Mouse (Mus musculus) heart, embryonic 14.5 days (tissue): ENCODE measurements around the gene Ttc7b. TPM values are rescaled to one million over a fixed set of nuclear protein-coding genes. Genes with fewer than 3 reads are reported as not detected.

Experiments used
- ATAC-seq: fragments of 200-750 bp; cut with Nextera tagmentation; 2 replicates; pipeline ENCODE4 v1.8.0; 2017; ENCODE audit warnings: low read depth, moderate TSS enrichment; ENCODE audit not compliant: insufficient number of reproducible peaks, insufficient read depth, low FRiP score
- H3K27ac ChIP-seq, 2 experiments: fragments of 200-500 bp in 1 of 2; fragments of 300-500 bp in 1 of 2; sonication (generic) in 1 of 2; replicated peaks in 1 of 2; 2 replicates each; pipeline ENCODE4 v1.5.1; 2012 to 2014; ENCODE audit warnings: low read depth in 2 of 2, low read length in 2 of 2, control low read depth in 1 of 2, mild to moderate bottlenecking in 1 of 2, mixed read lengths in 1 of 2; ENCODE audit not compliant: control insufficient read depth in 1 of 2, insufficient read depth in 1 of 2
- H3K27me3 ChIP-seq: fragments of 300-500 bp; sonication (generic); 2 replicates; pipeline ENCODE4 v1.6.1; 2014; ENCODE audit warnings: mild to moderate bottlenecking, low read length, control low read depth; ENCODE audit not compliant: control insufficient read depth, insufficient read depth
- H3K36me3 ChIP-seq: fragments of 300-500 bp; sonication (generic); 2 replicates; pipeline ENCODE4 v1.6.1; 2014; ENCODE audit warnings: mild to moderate bottlenecking, control low read depth, low read length, mixed read lengths; ENCODE audit not compliant: control insufficient read depth, insufficient read depth
- H3K4me1 ChIP-seq, 2 experiments: fragments of 200-500 bp in 1 of 2; fragments of 300-500 bp in 1 of 2; sonication (generic) in 1 of 2; 2 replicates each; pipeline ENCODE4 v1.6.1; 2012 to 2014; ENCODE audit warnings: low read length in 2 of 2, control low read depth in 1 of 2, mixed read lengths in 1 of 2; ENCODE audit not compliant: control insufficient read depth in 2 of 2, insufficient read depth in 2 of 2
- H3K4me2 ChIP-seq: fragments of 300-500 bp; sonication (generic); 2 replicates; pipeline ENCODE4 v1.6.1; 2014; ENCODE audit warnings: mild to moderate bottlenecking, low read length
- H3K4me3 ChIP-seq, 2 experiments: fragments of 200-500 bp in 1 of 2; fragments of 300-500 bp in 1 of 2; sonication (generic) in 1 of 2; 2 replicates each; pipeline ENCODE4 v1.5.1; 2012 to 2014; ENCODE audit warnings: low read length in 2 of 2, mild to moderate bottlenecking in 2 of 2, control low read depth in 1 of 2, low read depth in 1 of 2, moderate library complexity in 1 of 2; ENCODE audit not compliant: control insufficient read depth in 1 of 2, insufficient read depth in 1 of 2
- H3K9ac ChIP-seq: fragments of 300-500 bp; sonication (generic); 2 replicates; pipeline ENCODE4 v1.6.1; 2014; ENCODE audit warnings: mild to moderate bottlenecking, low read length
- H3K9me3 ChIP-seq: fragments of 300-500 bp; sonication (generic); 2 replicates; pipeline ENCODE4 v1.6.1; 2016; ENCODE audit warnings: low read length, control low read depth; ENCODE audit not compliant: control insufficient read depth
- WGBS: fragments of 180-500 bp; shearing (Covaris S2); extraction: QIAGEN DNeasy Blood & Tissue Kit; methylation state at CpG from one replicate; pipeline ENCODE4 v1.1.7; 2014; 5-methylcytosine and 5-hydroxymethylcytosine counted together
- polyA plus RNA-seq: library from polyadenylated mRNA; unstranded; fragments of >200 nt; fragmentation: Nextera tagmentation; extraction: Ambion mirVana; gene quantifications from 2 replicates; pipeline ENCODE4 v1.2.1, GENCODE M21; 2014

Gene Ttc7b
- polyA plus RNA-seq, 1 experiment from 2014 or later: 16.5 TPM

GRCm38 (mm10) chr12:100297961-100298360 is 222.7 kb downstream of the Ttc7b start:
- Histone ChIP-seq H3K36me3 (peaks cover 13% of the 10 kb centered on the region; the same call in 1 of the 2 replicates), H3K4me1 (peaks cover 16 to 17% of the 10 kb centered on the region in 2 experiments), H3K27ac (no peak overlapping the region), H3K9ac (no peak overlapping the region), H3K4me3 (no peak overlapping the region), H3K4me2 (no peak overlapping the region), H3K9me3 (peaks cover 8% of the 10 kb centered on the region; the same call in 1 of the 2 replicates), H3K27me3 (no peaks in the 10 kb centered on the region)
- 77% methylated on average over 4 of the region's 4 CpGs for WGBS
- ATAC-seq: no peak

GRCm38 (mm10) chr12:100294457-100294856 is 226.2 kb downstream of the Ttc7b start:
- Histone ChIP-seq H3K9me3 (peaks cover 8% of the 10 kb centered on the region; the same call in 1 of the 2 replicates), H3K4me2 (no peak overlapping the region), H3K4me1 (peaks cover 27 to 29% of the 10 kb centered on the region in 2 experiments), H3K4me3 (no peak overlapping the region), H3K27ac (0 out of 4 replicates have a peak overlapping the region, but pooled peaks of 1 of the 2 experiments have one; percentile 53), H3K27me3 (no peaks in the 10 kb centered on the region), H3K9ac (no peak overlapping the region), H3K36me3 (no peaks in the 10 kb centered on the region)
- 73% methylated on average over 2 of the region's 2 CpGs for WGBS
- no peak for ATAC-seq

- Histone ChIP-seq H3K9ac (no peak overlapping the region), H3K4me3 (no peak overlapping the region), H3K4me2 (no peak overlapping the region), H3K27me3 (no peaks in the 10 kb centered on the region), H3K27ac (peak overlapping the region in 1 of 2 experiments; percentile 53; a peak in 1 of 4 replicates), H3K9me3 (peaks cover 8% of the 10 kb centered on the region; the same call in 1 of the 2 replicates), H3K36me3 (no peaks in the 10 kb centered on the region), H3K4me1 (peaks cover 24 to 27% of the 10 kb centered on the region in 2 experiments)
- ATAC-seq: no peak
- WGBS: 34% methylated on average over 9 of the region's 9 CpGs
Observed at GRCm38 (mm10) chr12:100293956-100294355, 226.7 kb downstream of the Ttc7b start.

- no peaks in the 10 kb centered on the region for H3K36me3 ChIP-seq
- WGBS: 50% methylated on average over 18 of the region's 18 CpGs
- no peak overlapping the region for H3K4me3 ChIP-seq
- no peak overlapping the region for H3K27ac ChIP-seq
- H3K9ac ChIP-seq: no peak overlapping the region
- H3K4me1 ChIP-seq: peaks cover 23 to 27% of the 10 kb centered on the region in 2 experiments
- H3K27me3 ChIP-seq: no peaks in the 10 kb centered on the region
- peaks cover 6% of the 10 kb centered on the region; the same call in 1 of the 2 replicates for H3K9me3 ChIP-seq
- no peak overlapping the region for H3K4me2 ChIP-seq
- ATAC-seq: no peak
Observed at GRCm38 (mm10) chr12:100290711-100291685, 229.6 kb downstream of the Ttc7b start.

GRCm38 (mm10) chr12:100290178-100290531 is 230.5 kb downstream of the Ttc7b start:
- no peak for ATAC-seq
- H3K4me3 ChIP-seq: no peak overlapping the region
- no peaks in the 10 kb centered on the region for H3K36me3 ChIP-seq
- peaks cover 23 to 27% of the 10 kb centered on the region in 2 experiments for H3K4me1 ChIP-seq
- H3K27ac ChIP-seq: peak overlapping the region; percentile 66 to 69; a peak in 3 of 4 replicates
- H3K9me3 ChIP-seq: peaks cover 6% of the 10 kb centered on the region; the same call in 1 of the 2 replicates
- no peaks in the 10 kb centered on the region for H3K27me3 ChIP-seq
- WGBS: 58% methylated on average over 11 of the region's 11 CpGs
- no peak overlapping the region for H3K4me2 ChIP-seq
- peak overlapping the region; percentile 10; the same call in 1 of the 2 replicates for H3K9ac ChIP-seq

- peaks cover 2% of the 10 kb centered on the region; the same call in 1 of the 2 replicates for H3K9me3 ChIP-seq
- peak overlapping the region; percentile 10; the same call in 1 of the 2 replicates for H3K9ac ChIP-seq
- WGBS: 27% methylated on average over 8 of the region's 8 CpGs
Observed at GRCm38 (mm10) chr12:100289267-100290177, 231.1 kb downstream of the Ttc7b start.

GRCm38 (mm10) chr12:100288018-100288417 is 232.6 kb downstream of the Ttc7b start:
- no peak overlapping the region for H3K4me2 ChIP-seq
- H3K4me3 ChIP-seq: no peak overlapping the region
- WGBS: 73% methylated on average over 5 of the region's 5 CpGs
- no peak overlapping the region for H3K27ac ChIP-seq
- no peaks in the 10 kb centered on the region for H3K36me3 ChIP-seq
- H3K4me1 ChIP-seq: peaks cover 19% of the 10 kb centered on the region in 2 experiments
- H3K9me3 ChIP-seq: no peaks in the 10 kb centered on the region
- no peaks in the 10 kb centered on the region for H3K27me3 ChIP-seq
- H3K9ac ChIP-seq: no peak overlapping the region
- ATAC-seq: no peak

More at GRCm38 (mm10) chr12:100289267-100290177, 231.1 kb downstream of the Ttc7b start:
- Histone ChIP-seq H3K4me2 (no peak overlapping the region), H3K27me3 (no peaks in the 10 kb centered on the region), H3K27ac (peak overlapping the region; percentile 66 to 69; a peak in 3 of 4 replicates), H3K36me3 (no peaks in the 10 kb centered on the region), H3K4me1 (peaks cover 23 to 27% of the 10 kb centered on the region in 2 experiments), H3K4me3 (no peak overlapping the region)
- ATAC-seq: peak; percentile 63
